Mouse (Mus musculus): ENCODE measurements around the gene H2-Ke6. TPM values are rescaled to one million over a fixed set of nuclear protein-coding genes. Genes with fewer than 3 reads are reported as not detected.
"Not testable (repeated sequence)": the region's sequence is repeated elsewhere in the genome, so short reads cannot be mapped to it uniquely, and the experiment has no call there.

H2-Ke6 gene
- polyA plus RNA-seq, 1 experiment from 2014 or later = 67.6 TPM

GRCm38 (mm10) chr17:33981192-33981909 lies 46.5 kb downstream of the H2-Ke6 start:
- Histone ChIP-seq H3K4me1 (peaks cover 13% of the 10 kb centered on the region), H3K4me2 (replicated peaks) (peak overlapping the region; percentile 66), H3K27me3 (peaks cover 43% of the 10 kb centered on the region), H3K27ac (peak overlapping the region; percentile 92), H3K4me3 (peak overlapping the region; percentile 50), H3K9ac (peak overlapping the region; percentile 67)
- not testable (repeated sequence) for H3K36me3 ChIP-seq; H3K9me3 ChIP-seq (replicated peaks)
- under 1% methylated on average over 27 of the region's 27 CpGs for WGBS
- ATAC-seq (ENCODE audit: low FRiP score) = peak; percentile 96

DNA sequence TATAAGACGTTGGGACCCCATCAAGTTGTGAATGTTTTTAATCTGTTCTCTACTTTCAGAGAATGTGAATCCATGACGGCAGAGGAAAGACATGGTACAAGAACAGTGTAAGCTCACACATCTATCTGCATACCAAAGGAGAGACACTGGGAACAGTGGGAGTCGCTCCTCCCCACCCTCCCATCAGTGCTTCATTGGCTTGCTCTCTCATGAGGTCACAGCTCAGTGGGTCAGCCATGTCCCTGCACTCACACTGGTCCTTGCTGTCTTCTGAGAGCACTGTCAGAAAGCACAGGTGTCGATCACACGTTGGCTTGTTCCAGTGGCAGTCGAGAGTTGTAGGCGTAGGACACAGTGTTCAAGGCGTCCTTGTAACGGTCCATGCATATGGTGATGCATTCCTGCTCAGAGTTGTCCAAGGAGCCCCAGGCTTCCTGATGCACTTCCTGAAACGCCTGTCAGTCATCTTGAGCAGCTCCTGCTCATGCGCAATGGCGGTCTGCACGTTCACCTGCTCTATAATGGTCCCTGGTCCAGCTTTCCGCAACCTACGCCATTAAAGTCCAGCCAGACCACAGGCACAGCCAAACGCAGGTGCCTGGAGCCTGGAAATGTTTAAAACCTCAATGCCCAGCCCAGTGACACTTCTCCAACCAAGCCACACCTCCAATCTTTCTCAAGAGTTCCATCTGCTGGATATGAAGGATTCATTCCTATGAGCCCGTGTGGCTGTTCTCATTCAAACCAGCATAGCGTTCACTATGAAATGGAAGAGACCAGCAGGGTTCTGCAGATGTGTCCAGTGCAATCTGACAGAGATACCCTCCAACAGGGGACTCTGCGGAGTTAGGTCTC lies 47.5 kb downstream of the H2-Ke6 start:
- peaks cover 52% of the 10 kb centered on the region for H3K27me3 ChIP-seq
- 0 out of 2 replicates have a peak overlapping the region, but pooled peaks have one; percentile 50 for H3K4me3 ChIP-seq
- H3K4me2 ChIP-seq (replicated peaks) = no peak overlapping the region
- H3K36me3 ChIP-seq = no peaks in the 10 kb centered on the region
- H3K9ac ChIP-seq = no peak overlapping the region
- H3K4me1 ChIP-seq = peaks cover 13% of the 10 kb centered on the region
- no peaks in the 10 kb centered on the region for H3K9me3 ChIP-seq (replicated peaks)
- no peak overlapping the region for H3K27ac ChIP-seq
- no peak for ATAC-seq (ENCODE audit: low FRiP score)
- WGBS = 78% methylated on average over 19 of the region's 19 CpGs

- no peak overlapping the region for H3K4me3 ChIP-seq
- no peaks in the 10 kb centered on the region for H3K36me3 ChIP-seq
- no peak overlapping the region for H3K27ac ChIP-seq
- peaks cover 58% of the 10 kb centered on the region for H3K27me3 ChIP-seq
- no peak for ATAC-seq (ENCODE audit: low FRiP score)
- H3K4me2 ChIP-seq (replicated peaks) = no peak overlapping the region
- WGBS = 72% methylated on average over 6 of the region's 6 CpGs
- H3K9ac ChIP-seq = no peak overlapping the region
- peaks cover 13% of the 10 kb centered on the region for H3K4me1 ChIP-seq
- no peaks in the 10 kb centered on the region for H3K9me3 ChIP-seq (replicated peaks)
Measured at GRCm38 (mm10) chr17:33979512-33980050, 48.3 kb downstream of the H2-Ke6 start.

GRCm38 (mm10) chr17:33978631-33979031 lies 49.2 kb downstream of the H2-Ke6 start:
- H3K9me3 ChIP-seq (replicated peaks) = no peaks in the 10 kb centered on the region
- under 1% methylated on average over 17 of the region's 17 CpGs for WGBS
- H3K4me1 ChIP-seq = peaks cover 13% of the 10 kb centered on the region
- no peaks in the 10 kb centered on the region for H3K36me3 ChIP-seq
- peak overlapping the region; percentile 57 for H3K4me2 ChIP-seq (replicated peaks)
- H3K27me3 ChIP-seq = peaks cover 58% of the 10 kb centered on the region
- H3K9ac ChIP-seq = peak overlapping the region; percentile 51
- H3K27ac ChIP-seq = no peak overlapping the region
- H3K4me3 ChIP-seq = peak overlapping the region; percentile 35
- no peak for ATAC-seq (ENCODE audit: low FRiP score)

DNA sequence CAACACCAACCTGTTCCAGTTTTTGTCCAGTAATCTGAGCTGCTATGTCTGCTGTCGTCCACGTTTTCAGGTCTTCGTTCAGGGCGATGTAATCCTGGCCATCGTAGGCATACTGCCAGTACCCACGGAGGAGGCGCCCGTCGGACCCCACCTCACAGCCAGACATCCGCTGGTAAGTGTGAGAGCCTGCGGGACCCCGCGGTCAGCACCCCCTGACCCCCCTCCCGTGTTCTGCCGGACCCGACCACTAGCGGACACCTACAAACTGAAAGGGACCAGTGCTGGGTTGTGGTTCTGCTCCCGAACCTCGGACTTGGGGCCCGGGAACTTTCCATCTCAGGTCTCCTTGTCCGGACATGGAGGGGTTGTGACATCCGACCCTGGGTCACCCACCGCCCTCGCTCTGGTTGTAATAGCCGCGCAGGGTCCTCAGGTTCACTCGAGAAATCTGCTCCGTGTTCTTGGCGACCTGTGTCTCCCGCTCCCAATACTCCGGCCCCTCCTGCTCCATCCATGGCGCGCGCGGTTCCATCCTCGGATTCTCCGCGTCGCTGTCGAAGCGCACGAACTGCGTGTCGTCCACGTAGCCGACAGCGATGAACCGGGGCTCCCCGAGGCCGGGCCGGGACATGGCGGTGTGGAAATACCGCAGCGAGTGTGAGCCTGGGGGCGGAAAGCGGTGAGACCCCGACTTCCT lies 49.9 kb downstream of the H2-Ke6 start:
- H3K4me2 ChIP-seq (replicated peaks) = peak overlapping the region; percentile 57
- no peak for ATAC-seq (ENCODE audit: low FRiP score)
- H3K27ac ChIP-seq = no peak overlapping the region
- H3K9ac ChIP-seq = peak overlapping the region; percentile 51
- peak overlapping the region; percentile 35 for H3K4me3 ChIP-seq
- H3K9me3 ChIP-seq (replicated peaks) = no peaks in the 10 kb centered on the region
- no peaks in the 10 kb centered on the region for H3K36me3 ChIP-seq
- peaks cover 13% of the 10 kb centered on the region for H3K4me1 ChIP-seq
- 2% methylated on average over 57 of the region's 57 CpGs for WGBS
- H3K27me3 ChIP-seq = peaks cover 61% of the 10 kb centered on the region

MicroRNAs within 50 kb of the gene (microRNA counts, 519-probe panel; counts per million panel counts)
- microRNA mmu-miR-219 = 3,528 counts per million, percentile 75 among the panel's probes with 10 or more counts

Small RNA genes lying within 50 kb of the gene (microRNA-seq; reads per million reads assigned to microRNA genes)
- gene Mir219a-1 (not detected), gene Mir219c (not detected)

Other genes with a start within 250 kb of the H2-Ke6 start
- gene Angptl4, start 246.2 kb downstream of the H2-Ke6 start, polyA plus RNA-seq (2016; fragmentation: Nextera tagmentation; extraction: Ambion mirVana) = 25.6 and 26.8 TPM in 2 replicates
- 30.8 and 31.4 TPM in 2 replicates for gene Kank3, start 217.5 kb downstream of the H2-Ke6 start, polyA plus RNA-seq (2016; fragmentation: Nextera tagmentation; extraction: Ambion mirVana)
- gene Rps28, start 203.5 kb downstream of the H2-Ke6 start, polyA plus RNA-seq (2016; fragmentation: Nextera tagmentation; extraction: Ambion mirVana) = 532 and 694 TPM in 2 replicates
- gene Ndufa7, start 203.5 kb downstream of the H2-Ke6 start, polyA plus RNA-seq (2016; fragmentation: Nextera tagmentation; extraction: Ambion mirVana) = 375 and 435 TPM in 2 replicates
- 54.6 and 59.4 TPM in 2 replicates for gene Cd320, start 185.0 kb downstream of the H2-Ke6 start, polyA plus RNA-seq (2016; fragmentation: Nextera tagmentation; extraction: Ambion mirVana)
- gene Gm7029, start 154.2 kb downstream of the H2-Ke6 start, polyA plus RNA-seq (2016; fragmentation: Nextera tagmentation; extraction: Ambion mirVana) = not detected in 2 replicates
- gene Kifc1, start 137.4 kb downstream of the H2-Ke6 start, polyA plus RNA-seq (2016; fragmentation: Nextera tagmentation; extraction: Ambion mirVana) = 3.2 and 4.1 TPM in 2 replicates
- 0.30 TPM in 1 of 2 replicates, not detected in the other for gene Platr17, start 122.9 kb downstream of the H2-Ke6 start, polyA plus RNA-seq (2016; fragmentation: Nextera tagmentation; extraction: Ambion mirVana)
- 55.5 and 61.2 TPM in 2 replicates for gene Daxx, start 118.6 kb downstream of the H2-Ke6 start, polyA plus RNA-seq (2016; fragmentation: Nextera tagmentation; extraction: Ambion mirVana)
- gene Tapbp, start 112.2 kb downstream of the H2-Ke6 start, polyA plus RNA-seq (2016; fragmentation: Nextera tagmentation; extraction: Ambion mirVana) = 23.9 and 27.6 TPM in 2 replicates
- 21.7 and 25.5 TPM in 2 replicates for gene Zbtb22, start 112.2 kb downstream of the H2-Ke6 start, polyA plus RNA-seq (2016; fragmentation: Nextera tagmentation; extraction: Ambion mirVana)
- gene Rgl2, start 98.5 kb downstream of the H2-Ke6 start, polyA plus RNA-seq (2016; fragmentation: Nextera tagmentation; extraction: Ambion mirVana) = 63.1 and 64.1 TPM in 2 replicates
- gene Pfdn6, start 87.7 kb downstream of the H2-Ke6 start, polyA plus RNA-seq (2016; fragmentation: Nextera tagmentation; extraction: Ambion mirVana) = 173 and 180 TPM in 2 replicates
- gene Wdr46, start 87.4 kb downstream of the H2-Ke6 start, polyA plus RNA-seq (2016; fragmentation: Nextera tagmentation; extraction: Ambion mirVana) = 37.1 and 38.8 TPM in 2 replicates
- 9.9 TPM in 2 replicates for gene B3galt4, start 76.6 kb downstream of the H2-Ke6 start, polyA plus RNA-seq (2016; fragmentation: Nextera tagmentation; extraction: Ambion mirVana)
- 65.0 and 65.9 TPM in 2 replicates for gene Vps52, start 72.2 kb downstream of the H2-Ke6 start, polyA plus RNA-seq (2016; fragmentation: Nextera tagmentation; extraction: Ambion mirVana)
- 834 and 931 TPM in 2 replicates for gene Rps18, start 72.1 kb downstream of the H2-Ke6 start, polyA plus RNA-seq (2016; fragmentation: Nextera tagmentation; extraction: Ambion mirVana)
- gene H2-K1, start 27.7 kb downstream of the H2-Ke6 start, polyA plus RNA-seq (2016; fragmentation: Nextera tagmentation; extraction: Ambion mirVana) = 13.8 and 16.6 TPM in 2 replicates
- gene Ring1, start 3.4 kb downstream of the H2-Ke6 start, polyA plus RNA-seq (2016; fragmentation: Nextera tagmentation; extraction: Ambion mirVana) = 28.2 and 29.7 TPM in 2 replicates
- gene Slc39a7, start 3.6 kb upstream of the H2-Ke6 start, polyA plus RNA-seq (2016; fragmentation: Nextera tagmentation; extraction: Ambion mirVana) = 179 and 187 TPM in 2 replicates
- 64.9 and 68.3 TPM in 2 replicates for gene Rxrb, start 3.8 kb upstream of the H2-Ke6 start, polyA plus RNA-seq (2016; fragmentation: Nextera tagmentation; extraction: Ambion mirVana)
- gene Col11a2, start 11.4 kb upstream of the H2-Ke6 start, polyA plus RNA-seq (2016; fragmentation: Nextera tagmentation; extraction: Ambion mirVana) = 7.8 and 18.0 TPM in 2 replicates
- gene H2-Oa, start 64.3 kb upstream of the H2-Ke6 start, polyA plus RNA-seq (2016; fragmentation: Nextera tagmentation; extraction: Ambion mirVana) = 0.29 and 0.39 TPM in 2 replicates
- 13.1 and 14.2 TPM in 2 replicates for gene H2-DMa, start 91.5 kb upstream of the H2-Ke6 start, polyA plus RNA-seq (2016; fragmentation: Nextera tagmentation; extraction: Ambion mirVana)
- 137 and 151 TPM in 2 replicates for gene Brd2, start 94.6 kb upstream of the H2-Ke6 start, polyA plus RNA-seq (2016; fragmentation: Nextera tagmentation; extraction: Ambion mirVana)
- gene H2-DMb2, start 115.2 kb upstream of the H2-Ke6 start, polyA plus RNA-seq (2016; fragmentation: Nextera tagmentation; extraction: Ambion mirVana) = 0.21 TPM in 1 of 2 replicates, not detected in the other
- 1.4 and 2.1 TPM in 2 replicates for gene H2-DMb1, start 125.0 kb upstream of the H2-Ke6 start, polyA plus RNA-seq (2016; fragmentation: Nextera tagmentation; extraction: Ambion mirVana)
- 1.8 and 2.2 TPM in 2 replicates for gene Tap1, start 159.5 kb upstream of the H2-Ke6 start, polyA plus RNA-seq (2016; fragmentation: Nextera tagmentation; extraction: Ambion mirVana)
- gene Psmb9, start 159.7 kb upstream of the H2-Ke6 start, polyA plus RNA-seq (2016; fragmentation: Nextera tagmentation; extraction: Ambion mirVana) = 1.0 TPM in 2 replicates
- 1.8 and 2.9 TPM in 2 replicates for gene Psmb8, start 169.7 kb upstream of the H2-Ke6 start, polyA plus RNA-seq (2016; fragmentation: Nextera tagmentation; extraction: Ambion mirVana)
- 1.3 and 1.4 TPM in 2 replicates for gene Tap2, start 175.5 kb upstream of the H2-Ke6 start, polyA plus RNA-seq (2016; fragmentation: Nextera tagmentation; extraction: Ambion mirVana)
- gene H2-Ob, start 210.8 kb upstream of the H2-Ke6 start, polyA plus RNA-seq (2016; fragmentation: Nextera tagmentation; extraction: Ambion mirVana) = not detected in 2 replicates
- 1.5 and 1.7 TPM in 2 replicates for gene H2-Ab1, start 229.6 kb upstream of the H2-Ke6 start, polyA plus RNA-seq (2016; fragmentation: Nextera tagmentation; extraction: Ambion mirVana)

Data from hindbrain, embryonic 12.5 days (tissue).